Mouse (Mus musculus) cerebellum, adult 18-20 months (tissue): Measurements from ENCODE around the gene Samd1.
"Not testable (repeated sequence)": the region's sequence is repeated elsewhere in the genome, so short reads cannot be mapped to it uniquely, and the experiment has no call there.

Experiments
- DNase-seq, 2 experiments: peaks; one replicate each; pipeline ENCODE4 v3.0.0; 2021

Gene Samd1

GRCm38 (mm10) chr8:83989243-83989642, 8.2 kb upstream of the Samd1 start:
- DNase-seq = no peak

- no peak for DNase-seq
Measured at GRCm38 (mm10) chr8:83990170-83990569, 7.3 kb upstream of the Samd1 start.

DNA sequence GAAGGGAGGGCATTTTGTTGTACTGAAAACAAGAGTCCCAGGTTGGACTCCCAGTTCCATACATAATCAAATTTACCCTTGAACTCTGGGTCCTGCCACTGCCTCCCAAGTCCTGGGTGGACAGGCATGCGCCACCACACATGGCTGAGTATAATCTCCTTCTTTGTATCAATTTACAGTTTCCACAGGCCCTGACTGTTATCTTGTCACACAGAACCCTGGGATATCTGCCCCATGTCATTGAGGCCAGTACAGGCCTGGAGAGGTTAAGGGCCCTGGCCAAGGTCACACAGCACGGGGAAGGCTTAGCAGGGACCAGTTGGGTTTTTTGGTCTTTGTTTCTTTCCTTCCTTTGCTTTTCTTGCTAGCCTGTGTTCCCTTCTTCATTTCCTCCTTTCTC, 5.0 kb upstream of the Samd1 start:
- DNase-seq = no peak

DNA sequence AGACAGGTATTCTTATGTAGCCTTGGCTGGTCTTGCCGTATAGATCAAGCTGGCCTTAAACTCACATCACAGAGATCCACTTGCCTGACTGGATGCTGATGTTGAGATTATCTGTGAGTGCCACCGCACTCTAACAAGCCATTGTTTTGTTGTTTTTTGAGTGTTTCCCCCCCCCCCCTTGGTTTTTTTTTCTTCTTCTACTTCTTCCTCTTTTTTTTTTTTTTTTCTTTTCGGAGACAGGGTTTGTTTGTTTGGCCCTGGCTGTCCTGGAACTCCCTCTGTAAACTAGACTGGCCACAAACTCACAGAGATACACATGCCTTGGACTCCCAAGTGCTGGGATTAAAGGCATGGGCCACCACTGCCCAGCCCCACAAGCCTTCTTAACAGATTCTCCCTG, 3.4 kb upstream of the Samd1 start:
- no peak for DNase-seq

GRCm38 (mm10) chr8:83995973-83996372, 1.5 kb upstream of the Samd1 start:
- peak in 1 of 2 experiments; percentile 35 for DNase-seq

- peak; percentile 83 to 85 for DNase-seq
Measured at GRCm38 (mm10) chr8:83996567-83997505, 636 bp upstream of the Samd1 start.

DNA sequence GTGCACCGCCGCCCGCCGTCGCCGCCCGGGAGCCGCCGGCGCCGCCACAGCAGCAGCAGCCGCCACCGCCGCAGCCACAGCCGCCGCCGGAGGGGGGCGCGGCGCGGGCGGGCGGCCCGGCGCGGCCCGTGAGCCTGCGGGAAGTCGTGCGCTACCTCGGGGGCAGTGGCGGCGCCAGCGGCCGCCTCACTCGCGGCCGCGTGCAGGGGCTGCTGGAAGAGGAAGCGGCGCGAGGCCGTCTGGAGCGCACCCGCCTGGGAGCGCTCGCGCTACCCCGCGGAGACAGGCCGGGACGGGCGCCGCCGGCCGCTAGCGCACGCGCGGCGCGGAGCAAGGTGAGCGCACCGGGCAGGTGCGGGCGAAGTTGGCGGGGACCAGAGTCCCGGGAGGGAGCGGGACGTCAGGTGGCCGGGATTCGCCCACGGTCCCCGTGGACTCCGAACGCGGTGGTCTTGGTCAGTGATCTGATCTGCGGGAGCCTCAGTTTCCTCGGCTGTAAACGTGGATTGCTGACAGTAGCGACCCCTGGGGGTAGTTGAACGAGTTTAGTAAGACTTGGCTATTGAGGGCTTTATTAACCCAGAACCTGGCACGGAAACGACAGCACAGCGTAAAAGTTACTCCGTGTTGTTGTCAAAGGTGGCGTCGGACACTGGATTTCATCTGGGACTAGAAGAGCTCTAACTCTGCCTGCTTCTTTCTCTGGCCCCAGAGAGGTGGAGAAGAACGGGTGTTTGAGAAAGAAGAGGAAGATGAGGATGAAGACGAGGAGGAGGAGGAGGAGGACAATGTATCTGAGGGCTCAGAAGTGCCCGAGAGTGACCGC, 972 bp downstream of the Samd1 start:
- peak; percentile 48 to 66 for DNase-seq

GRCm38 (mm10) chr8:83999057-83999705, 1.7 kb downstream of the Samd1 start:
- DNase-seq = peak in 1 of 2 experiments; percentile 32

- no peak for DNase-seq
Measured at GRCm38 (mm10) chr8:83999825-84000224, 2.4 kb downstream of the Samd1 start.

DNA sequence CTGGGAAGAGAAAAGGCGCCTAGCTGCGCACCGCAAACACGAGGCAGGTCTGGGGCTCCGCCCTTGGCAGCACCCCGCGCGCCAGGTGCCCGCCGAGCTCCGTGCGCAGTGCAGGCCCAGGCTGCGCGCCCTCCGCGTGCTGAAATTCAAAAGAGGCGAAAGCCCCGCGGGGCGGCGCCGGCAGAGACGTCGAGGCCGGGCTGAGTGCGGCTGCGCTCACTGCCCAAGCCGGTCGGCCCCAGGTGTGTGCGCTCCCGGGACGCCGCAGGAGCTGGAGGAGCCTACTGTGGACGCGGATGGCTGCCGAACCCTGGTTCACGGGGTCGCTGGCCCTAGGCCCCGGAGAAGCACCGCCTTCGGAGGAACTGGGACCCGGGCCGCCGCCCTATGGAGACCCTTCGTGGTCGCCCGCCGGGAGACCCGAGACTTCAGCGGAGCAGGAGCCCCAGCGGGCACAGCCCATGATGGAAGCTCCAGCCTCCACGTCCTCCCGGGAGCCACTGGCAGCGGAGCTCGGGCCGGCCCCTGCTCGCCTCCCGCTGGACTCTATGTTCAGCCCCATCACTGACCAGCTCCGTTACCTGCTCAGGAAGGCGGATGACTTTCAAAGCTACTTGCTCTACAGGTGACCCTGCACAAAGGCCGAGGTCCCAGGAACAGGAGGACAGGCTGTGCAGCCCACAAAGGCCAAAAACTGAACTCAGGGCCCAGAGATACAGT, 4.0 kb downstream of the Samd1 start, which contains the start of gene 1700067K01Rik:
1700067K01Rik (plus strand) TSS at position 222 of the 720 bp plus-strand sequence.
- no peak for DNase-seq

DNA sequence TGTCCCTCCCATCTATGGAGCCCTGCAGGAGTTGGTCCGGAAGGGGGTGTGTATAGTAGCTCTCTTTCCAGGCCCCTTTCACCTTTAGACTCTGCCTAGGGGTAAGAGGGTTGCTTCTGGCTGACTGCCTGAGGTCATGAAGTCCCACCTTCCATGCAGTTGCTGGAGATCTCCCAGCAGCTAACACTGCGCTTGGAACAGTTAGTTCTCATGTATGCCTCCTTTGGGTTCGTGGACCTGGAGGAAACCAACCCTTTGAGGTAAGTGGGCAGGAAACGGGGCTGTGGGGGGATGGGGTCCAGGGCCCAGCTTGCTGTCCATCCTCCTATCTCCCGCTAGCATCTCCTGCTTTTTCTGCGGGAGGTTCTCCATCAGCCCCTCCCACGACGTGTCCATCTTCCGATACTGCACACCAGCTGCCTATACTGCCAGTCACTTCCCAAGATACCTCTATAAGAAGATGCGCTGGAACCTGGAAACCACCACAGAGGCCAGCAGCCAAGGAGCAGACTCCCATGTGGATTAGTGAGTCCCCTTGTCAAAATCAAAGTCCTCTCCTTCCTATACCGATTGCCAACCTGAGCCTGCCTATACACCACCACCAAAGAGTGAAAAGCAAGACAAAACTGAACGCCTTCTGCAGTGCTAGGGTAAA, 5.6 kb downstream of the Samd1 start:
- no peak for DNase-seq

DNA sequence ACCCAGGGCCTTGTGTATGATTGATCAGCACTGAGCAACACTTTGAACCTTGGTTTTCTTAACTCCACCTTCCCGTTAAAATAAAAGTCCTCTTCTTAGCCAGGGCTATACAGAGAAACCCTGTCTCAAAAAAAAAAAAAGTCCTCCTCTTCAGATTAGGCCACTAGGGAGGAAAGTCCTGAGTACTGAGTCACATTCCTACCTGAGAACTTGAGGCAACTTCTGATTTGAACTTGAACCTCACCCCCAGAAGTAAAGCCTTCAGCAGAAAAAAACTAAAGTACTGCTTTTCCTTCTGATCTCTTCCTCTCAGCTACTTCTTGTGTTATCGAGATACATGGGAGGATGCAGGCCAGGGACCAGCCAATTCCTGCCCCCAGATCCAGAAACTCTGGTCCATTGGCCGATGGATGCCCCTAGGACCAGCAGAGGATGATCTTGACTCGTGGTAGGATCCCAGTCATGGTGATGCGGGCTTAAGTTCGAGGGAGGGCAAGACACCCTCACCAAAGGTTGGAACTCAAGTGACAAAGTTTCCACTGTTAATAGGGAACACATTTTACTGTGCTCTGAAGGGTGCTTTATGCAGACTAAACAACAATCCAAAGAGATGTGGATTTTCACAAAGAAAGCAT, 6.3 kb downstream of the Samd1 start:
- DNase-seq = no peak

GRCm38 (mm10) chr8:84004533-84005201, 7.2 kb downstream of the Samd1 start:
- DNase-seq = peak; percentile 94

DNA sequence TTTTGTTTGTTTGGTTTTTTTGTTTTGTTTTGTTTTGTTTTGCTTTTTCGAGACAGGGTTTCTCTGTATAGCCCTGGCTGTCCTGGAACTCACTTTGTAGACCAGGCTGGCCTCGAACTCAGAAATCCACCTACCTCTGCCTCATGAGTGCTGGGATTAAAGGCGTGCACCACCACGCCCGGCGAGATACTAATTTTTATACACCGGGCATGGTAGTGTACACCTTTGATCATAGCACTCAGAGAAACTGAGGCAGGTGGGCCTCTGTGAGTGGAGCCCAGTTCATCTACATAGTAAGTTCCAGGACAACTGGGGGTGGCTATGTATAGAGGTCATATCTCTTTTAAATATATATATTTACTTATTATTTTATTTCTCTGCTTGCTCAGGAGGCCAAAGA, 8.0 kb downstream of the Samd1 start:
- DNase-seq = not testable (repeated sequence)

GRCm38 (mm10) chr8:84008362-84008761, 10.9 kb downstream of the Samd1 start:
- DNase-seq = no peak

DNA sequence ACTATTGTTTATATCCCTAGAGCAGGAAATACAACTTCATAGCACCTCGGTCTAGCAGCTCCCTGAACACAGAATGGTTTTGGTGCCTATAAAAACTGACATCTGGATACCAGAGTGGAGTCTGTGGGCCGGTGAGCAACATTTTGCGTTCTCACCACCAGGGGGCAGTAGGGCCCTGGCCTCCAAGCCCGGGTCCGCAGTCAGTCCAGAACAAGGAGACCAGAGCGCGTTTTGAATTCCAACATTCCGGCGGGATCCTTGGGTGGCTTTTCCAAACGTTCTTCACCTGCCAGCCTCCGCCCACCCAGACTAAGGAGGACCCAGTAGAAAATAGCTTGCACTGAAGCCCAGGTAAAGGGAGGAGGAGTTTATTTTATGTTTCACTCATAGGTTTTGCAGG, 12.4 kb downstream of the Samd1 start:
- peak; percentile 84 to 91 for DNase-seq

DNA sequence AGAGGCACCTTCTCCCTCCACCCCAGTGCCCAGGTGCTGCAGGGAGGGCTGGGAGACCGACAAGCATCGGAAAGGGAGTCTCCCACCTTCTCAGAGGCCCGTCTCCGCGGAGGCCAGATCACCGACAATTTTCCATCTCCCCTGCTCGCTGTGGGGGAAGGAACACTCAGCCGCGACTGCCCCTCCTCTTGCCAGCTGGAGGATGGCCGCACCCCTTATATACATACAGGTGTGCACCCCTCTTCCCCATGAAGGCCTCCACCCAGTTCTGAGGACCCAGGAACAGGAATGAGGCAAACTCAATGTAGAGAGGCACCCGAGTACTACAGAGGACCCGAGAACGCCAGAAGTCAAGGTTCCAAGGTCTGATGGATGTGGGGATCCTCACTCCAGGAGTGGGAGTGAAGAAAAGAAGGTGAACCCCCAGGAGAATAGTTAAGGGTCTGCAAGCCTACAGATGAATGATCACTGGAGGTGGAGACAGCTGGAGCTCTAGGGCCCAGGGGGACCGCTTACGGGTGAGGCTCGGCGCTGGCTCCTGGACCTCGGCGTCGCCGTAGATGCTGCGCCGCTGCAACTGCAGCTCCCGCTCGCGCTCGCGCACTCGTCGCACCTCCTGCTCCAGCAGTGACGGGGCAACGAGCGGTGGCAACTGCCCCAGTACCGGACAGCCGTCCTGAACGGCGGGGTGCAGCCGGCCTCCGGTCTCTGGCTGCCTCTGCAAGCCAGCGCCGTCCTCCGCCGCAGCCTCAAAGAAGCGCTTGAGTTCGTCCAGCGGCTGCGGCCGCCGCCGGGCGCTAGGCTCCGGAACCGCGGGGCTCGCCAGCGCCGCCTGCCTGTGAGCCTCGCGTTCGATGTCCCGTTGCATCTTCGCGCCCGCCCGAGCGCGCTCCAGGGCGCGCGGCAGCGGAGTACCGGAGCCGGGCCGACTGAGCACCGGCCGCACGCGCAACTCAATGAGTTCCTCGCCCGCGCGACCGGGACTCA, 13.4 kb downstream of the Samd1 start:
- peak; percentile 71 to 87 for DNase-seq

GRCm38 (mm10) chr8:84011705-84012498, 14.4 kb downstream of the Samd1 start, which contains the start of gene 2210011C24Rik:
2210011C24Rik (minus strand) TSS chr8:84012171.
- DNase-seq = no peak
